Mouse (Mus musculus) erythroblast, embryonic 14.5 days (primary cell): ENCODE results near the gene Mnd1.

ENCODE experiments used
- GATA1 ChIP-seq: IDR thresholded peaks from 2 replicates; pipeline ENCODE4 v1.6.1; 2012; ENCODE audit warnings: low read length, inconsistent platforms, mixed read lengths
- TAL1 ChIP-seq: IDR thresholded peaks from 3 replicates; pipeline ENCODE4 v1.6.1; 2012; ENCODE audit warnings: low read length, inconsistent platforms, mixed read lengths

GRCm38 (mm10) chr3:84181102-84181501 is 25.5 kb upstream of the Mnd1 start:
- TF ChIP-seq GATA1 (no peak), TAL1 (no peak)
